Mouse (Mus musculus) thymus, adult 2 months (tissue): Measurements from ENCODE around the gene Pip5k1a. TPM values are rescaled to one million over a fixed set of nuclear protein-coding genes. Genes with fewer than 3 reads are reported as not detected.
"Not testable (repeated sequence)": the region's sequence is repeated elsewhere in the genome, so short reads cannot be mapped to it uniquely, and the experiment has no call there.

Experiments
- DNase-seq: peaks from one replicate; pipeline ENCODE4 v3.0.0; 2021
- H3K27ac ChIP-seq: fragments of 200-500 bp; 2 replicates; pipeline ENCODE4 v1.5.1; 2012; ENCODE audit warnings: low read length, control low read depth; ENCODE audit not compliant: control insufficient read depth, insufficient read depth
- H3K27me3 ChIP-seq: fragments of 200-500 bp; 2 replicates; pipeline ENCODE4 v1.6.1; 2012; ENCODE audit warnings: mild to moderate bottlenecking, low read length, moderate library complexity, mixed read lengths; ENCODE audit not compliant: control insufficient read depth, insufficient read depth
- H3K36me3 ChIP-seq: fragments of 200-500 bp; 2 replicates; pipeline ENCODE4 v1.6.1; 2012; ENCODE audit warnings: mild to moderate bottlenecking, low read length, moderate library complexity; ENCODE audit not compliant: control insufficient read depth, insufficient read depth
- H3K4me1 ChIP-seq: fragments of 200-500 bp; replicated peaks from 2 replicates; pipeline ENCODE4 v1.6.1; 2012; ENCODE audit warnings: low read length; ENCODE audit not compliant: control insufficient read depth, insufficient read depth
- H3K4me3 ChIP-seq: fragments of 200-500 bp; 2 replicates; pipeline ENCODE4 v1.5.1; 2012; ENCODE audit warnings: mild to moderate bottlenecking, low read length, control low read depth, moderate library complexity; ENCODE audit not compliant: control insufficient read depth, insufficient read depth
- CTCF ChIP-seq: fragments of 200-500 bp; IDR thresholded peaks from 2 replicates; pipeline ENCODE4 v1.5.1; 2012; ENCODE audit warnings: mild to moderate bottlenecking, control low read depth, low read length, moderate library complexity, borderline replicate concordance; ENCODE audit not compliant: control insufficient read depth, poor library complexity, insufficient read depth; ENCODE audit errors: extremely low read depth
- POLR2A ChIP-seq: fragments of 200-500 bp; IDR thresholded peaks from 2 replicates; pipeline ENCODE4 v1.6.1; 2012; ENCODE audit warnings: mild to moderate bottlenecking, low read length, control low read depth, moderate library complexity; ENCODE audit not compliant: control insufficient read depth, poor library complexity, insufficient read depth; ENCODE audit errors: extremely low read depth
- WGBS: fragments of 180-500 bp; shearing (Covaris S2); methylation state at CpG from one replicate; pipeline ENCODE4 v1.1.7; 2018; 5-methylcytosine and 5-hydroxymethylcytosine counted together
- polyA plus RNA-seq: library from polyadenylated mRNA; depleted of rRNA; stranded (reverse); fragments of >200 nt; gene quantifications from 2 replicates; pipeline ENCODE4 v1.2.3, GENCODE M21; 2012

Pip5k1a gene
- polyA plus RNA-seq, 1 experiment = 36.5 TPM

- H3K4me3 ChIP-seq = no peak overlapping the region
- peaks cover 38% of the 10 kb centered on the region for H3K4me1 ChIP-seq
Observed at GRCm38 (mm10) chr3:95140289-95140595, 33.5 kb upstream of the Pip5k1a start.

DNA sequence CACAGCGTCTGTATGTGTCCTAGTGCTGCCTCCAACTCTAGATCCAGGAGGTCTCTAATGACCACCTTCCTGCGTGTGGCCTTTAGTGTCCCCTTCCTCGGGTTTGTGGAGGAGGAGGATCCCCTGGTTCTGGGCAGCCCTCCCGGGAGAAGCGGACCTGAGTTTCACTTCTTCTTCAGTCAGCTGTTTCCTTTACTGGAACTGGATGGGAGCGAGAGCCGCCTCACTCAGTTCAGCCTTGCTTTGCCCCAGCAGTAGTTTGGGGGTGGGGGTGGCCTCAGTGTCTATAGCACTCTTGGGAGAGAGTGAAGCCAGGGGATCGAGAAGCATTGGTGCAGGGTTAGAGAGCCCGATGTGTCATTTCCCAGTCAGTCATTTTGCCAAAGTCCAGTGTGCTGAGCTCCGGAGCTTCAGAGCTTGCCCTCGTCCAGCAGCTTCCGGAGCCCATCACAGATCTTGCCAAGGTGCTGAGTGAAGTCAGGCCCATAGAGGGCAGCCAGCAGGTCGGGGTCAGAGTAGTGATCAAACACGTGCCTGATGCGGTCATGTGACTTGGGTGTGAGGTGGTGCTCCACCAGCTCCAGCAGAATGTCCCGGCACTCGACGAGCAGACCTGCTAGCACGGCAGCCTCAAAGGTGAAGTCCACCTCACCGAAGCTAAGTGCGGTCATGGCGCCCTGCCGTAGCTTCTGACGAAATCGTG, 33.0 kb upstream of the Pip5k1a start:
- DNase-seq = no peak
- H3K4me1 ChIP-seq = peaks cover 42% of the 10 kb centered on the region
- WGBS = 74% methylated on average over 25 of the region's 25 CpGs
- peaks cover 11% of the 10 kb centered on the region; the same call in 1 of the 2 replicates for H3K36me3 ChIP-seq
- H3K4me3 ChIP-seq = no peak overlapping the region
- peak overlapping the region; percentile 7; the same call in 1 of the 2 replicates for H3K27ac ChIP-seq
- TF ChIP-seq CTCF (no peak), POLR2A (no peak)
- H3K27me3 ChIP-seq = no peaks in the 10 kb centered on the region

More at GRCm38 (mm10) chr3:95140289-95140595, 33.5 kb upstream of the Pip5k1a start:
- peaks cover 11% of the 10 kb centered on the region; the same call in 1 of the 2 replicates for H3K36me3 ChIP-seq
- peak overlapping the region; percentile 6; the same call in 1 of the 2 replicates for H3K27ac ChIP-seq
- WGBS = 93% methylated on average over 18 of the region's 18 CpGs
- TF ChIP-seq CTCF (no peak), POLR2A (no peak)
- H3K27me3 ChIP-seq = no peaks in the 10 kb centered on the region
- no peak for DNase-seq

DNA sequence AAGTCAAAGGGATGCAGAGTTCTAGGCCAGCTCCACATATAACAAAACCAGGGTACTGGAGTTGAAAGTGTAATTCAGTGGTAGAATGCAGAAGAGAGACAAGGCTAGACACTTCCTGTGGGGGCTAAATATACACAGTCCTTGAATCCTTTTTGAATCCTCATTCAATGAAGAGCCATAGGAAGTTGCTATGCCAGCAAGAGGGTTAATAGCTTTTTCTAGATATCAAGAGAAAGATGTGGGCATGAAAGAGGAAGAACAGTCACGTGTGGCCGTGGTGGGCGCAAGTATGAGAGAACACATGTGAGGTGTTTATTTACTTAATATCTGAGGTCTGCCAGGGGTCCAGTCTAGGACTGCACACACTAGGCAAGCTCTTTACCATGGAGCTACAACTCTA, 29.6 kb upstream of the Pip5k1a start:
- no peak overlapping the region for H3K4me3 ChIP-seq
- no peak for TF ChIP-seq CTCF
- no peak for TF ChIP-seq POLR2A
- H3K4me1 ChIP-seq = peaks cover 40% of the 10 kb centered on the region
- peaks cover 11% of the 10 kb centered on the region; the same call in 1 of the 2 replicates for H3K36me3 ChIP-seq
- WGBS = 52% methylated on average over 3 of the region's 3 CpGs
- H3K27ac ChIP-seq = peak overlapping the region; percentile 37; the same call in 1 of the 2 replicates
- no peaks in the 10 kb centered on the region for H3K27me3 ChIP-seq
- no peak for DNase-seq

GRCm38 (mm10) chr3:95135433-95136052, 28.8 kb upstream of the Pip5k1a start:
- peak overlapping the region; percentile 41; the same call in 1 of the 2 replicates for H3K27ac ChIP-seq
- H3K4me1 ChIP-seq = peaks cover 34% of the 10 kb centered on the region
- 8% methylated on average over 7 of the region's 7 CpGs for WGBS
- peak; percentile 39 for DNase-seq
- H3K36me3 ChIP-seq = peaks cover 11% of the 10 kb centered on the region; the same call in 1 of the 2 replicates
- no peak overlapping the region for H3K4me3 ChIP-seq
- TF ChIP-seq CTCF (no peak), POLR2A (no peak)
- no peaks in the 10 kb centered on the region for H3K27me3 ChIP-seq

DNA sequence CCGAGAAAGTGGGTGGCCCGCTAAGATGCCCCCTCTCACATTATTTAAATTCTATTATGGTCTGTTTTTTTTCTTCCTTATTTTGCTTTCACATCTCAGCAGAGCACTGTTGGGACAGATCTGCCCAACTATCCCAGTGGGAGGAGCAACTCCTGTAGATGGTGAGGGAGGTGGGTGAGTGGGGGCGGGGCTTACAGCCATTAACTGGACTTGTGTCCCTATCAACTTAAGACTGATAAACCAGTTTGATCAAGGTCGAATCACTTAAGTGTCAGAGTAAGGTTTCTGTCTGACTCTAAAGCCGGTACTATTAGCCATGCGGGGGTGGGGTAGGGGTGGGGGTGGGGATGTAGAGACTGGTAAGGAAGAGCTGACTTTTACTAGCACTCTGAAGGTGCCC, 28.3 kb upstream of the Pip5k1a start:
- Histone ChIP-seq H3K4me1 (peaks cover 28% of the 10 kb centered on the region), H3K4me3 (peak overlapping the region; percentile 45), H3K36me3 (peaks cover 7% of the 10 kb centered on the region), H3K27me3 (no peaks in the 10 kb centered on the region), H3K27ac (peak overlapping the region; percentile 41; the same call in 1 of the 2 replicates)
- 4% methylated on average over 6 of the region's 6 CpGs for WGBS
- peak; percentile 34 for DNase-seq
- TF ChIP-seq POLR2A (no peak), CTCF (no peak)

GRCm38 (mm10) chr3:95134133-95134532, 27.4 kb upstream of the Pip5k1a start:
- H3K36me3 ChIP-seq, H3K27ac ChIP-seq, H3K4me3 ChIP-seq, DNase-seq, H3K27me3 ChIP-seq: not testable (repeated sequence)
- H3K4me1 ChIP-seq = peaks cover 21% of the 10 kb centered on the region
- no CpG with 5 or more reads among the region's 12 CpGs for WGBS
